Mouse (Mus musculus): ENCODE measurements around the gene Bhlhe40. TPM values are rescaled to one million over a fixed set of nuclear protein-coding genes. Genes with fewer than 3 reads are reported as not detected.
A peak's percentile ranks its signal among the peaks of the same experiment; 100 is the strongest.

The Bhlhe40 gene
- 6.6 and 7.8 TPM in 2 replicates for polyA plus RNA-seq (2015; fragmentation: Nextera tagmentation; extraction: Ambion mirVana)

DNA sequence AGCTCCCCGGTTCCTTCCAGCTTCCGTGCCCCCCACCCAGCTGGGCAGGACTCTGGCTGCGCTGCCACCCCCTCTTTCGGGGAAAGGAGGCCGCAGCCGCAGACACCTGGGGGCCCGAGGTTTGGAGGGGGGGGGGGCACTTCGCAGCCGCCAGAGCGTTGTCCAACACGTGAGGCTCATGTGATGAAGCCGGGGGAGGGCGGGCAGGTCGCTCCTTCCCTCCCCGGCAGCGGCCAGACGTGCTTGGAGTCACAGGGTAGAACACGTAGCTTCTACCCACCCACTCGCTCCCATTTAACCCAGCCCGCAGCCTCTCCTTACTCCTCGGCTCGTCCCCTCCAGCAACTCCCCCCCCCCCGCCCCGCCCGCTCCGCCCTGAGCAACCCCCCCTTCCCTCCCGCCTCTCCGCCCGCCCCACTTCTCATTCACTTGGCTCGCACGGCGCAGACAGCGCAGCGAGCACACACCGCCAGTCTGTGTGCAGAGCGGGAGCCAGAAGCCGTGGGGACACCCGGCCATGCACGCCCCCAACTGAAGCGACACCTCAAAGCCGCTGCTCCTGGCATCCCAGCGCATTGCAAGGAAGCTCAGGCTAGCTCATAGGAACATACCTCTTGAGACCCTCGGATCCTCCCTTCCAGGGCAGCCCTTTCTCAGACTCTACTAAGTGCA is at the start of gene Bhlhe40:
Bhlhe40 (plus strand) TSS at position 424 of the 672 bp plus-strand sequence.
- Histone ChIP-seq H3K4me2 (ENCODE audit: low read length) (peak within 1 kb of the TSS; percentile 92), H3K9ac (ENCODE audit: low read depth, low read length) (peak within 1 kb of the TSS; percentile 69), H3K9me3 (replicated peaks; ENCODE audit: control insufficient read depth, low read length, poor library complexity, severe bottlenecking) (no peaks in the 10 kb centered on the region), H3K4me1 (ENCODE audit: control insufficient read depth, insufficient read depth, low read length) (peaks cover 12% of the 10 kb centered on the region), H3K27ac (ENCODE audit: low read length) (peak within 1 kb of the TSS; percentile 87), H3K27me3 (ENCODE audit: control insufficient read depth, insufficient read depth, low read depth, low read length) (no peaks in the 10 kb centered on the region; the same call in 1 of the 2 replicates), H3K36me3 (ENCODE audit: control insufficient read depth, insufficient read depth, low read length) (peaks cover 3% of the 10 kb centered on the region; the same call in 1 of the 2 replicates), H3K4me3 (ENCODE audit: low read depth, low read length) (peak within 1 kb of the TSS; percentile 58)
- WGBS: 0% methylated on average over 18 of the region's 43 CpGs
- peak; percentile 86 for ATAC-seq

DNA sequence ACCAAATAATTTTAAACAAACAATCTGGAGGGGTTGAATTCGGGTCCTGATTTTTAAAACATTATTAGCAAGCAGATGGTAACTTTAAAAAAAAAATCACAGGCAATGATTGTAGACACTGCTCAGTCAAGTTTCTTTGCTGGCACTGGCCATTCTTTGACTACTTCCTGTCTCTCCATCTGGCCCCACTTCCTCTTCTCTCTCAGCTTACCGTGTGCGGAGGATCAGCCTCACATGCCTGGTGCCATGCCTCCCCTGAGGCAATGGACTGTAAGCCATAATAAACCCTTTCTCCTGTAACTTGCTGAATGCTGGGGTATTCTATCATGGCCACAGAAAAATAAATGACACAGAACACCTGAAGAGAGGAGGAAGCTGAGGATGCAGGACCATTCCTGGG is 48.8 kb upstream of the Bhlhe40 start:
- no peak overlapping the region for H3K27ac ChIP-seq (ENCODE audit: low read length)

DNA sequence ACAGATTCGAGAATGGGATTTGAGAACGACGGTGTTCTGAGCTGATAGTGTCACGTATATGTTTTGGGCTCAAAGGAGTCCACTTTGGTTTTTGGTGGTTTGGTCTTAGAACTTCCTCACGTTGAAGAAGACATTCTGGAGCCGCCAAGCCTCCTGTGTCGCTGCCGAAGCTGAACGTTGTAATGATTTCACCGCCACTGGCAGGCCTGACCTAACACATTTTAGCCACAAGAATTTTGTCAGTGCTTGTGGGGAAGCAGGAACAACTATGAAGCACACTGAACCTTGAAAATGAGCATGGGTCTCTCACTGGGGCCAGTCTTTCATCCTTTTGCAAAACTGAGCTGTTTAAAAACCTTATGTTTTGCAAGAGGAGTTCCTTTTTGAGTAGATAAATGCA is 42.4 kb upstream of the Bhlhe40 start:
- H3K27ac ChIP-seq (ENCODE audit: low read length): no peak overlapping the region
- no peaks in the 10 kb centered on the region for H3K27me3 ChIP-seq (ENCODE audit: control insufficient read depth, insufficient read depth, low read depth, low read length)
- WGBS: 91% methylated on average over 10 of the region's 10 CpGs
- H3K4me2 ChIP-seq (ENCODE audit: low read length): no peak overlapping the region
- H3K4me1 ChIP-seq (ENCODE audit: control insufficient read depth, insufficient read depth, low read length): no peaks in the 10 kb centered on the region
- ATAC-seq: no peak
- no peak overlapping the region for H3K9ac ChIP-seq (ENCODE audit: low read depth, low read length)
- no peak overlapping the region for H3K4me3 ChIP-seq (ENCODE audit: low read depth, low read length)
- H3K9me3 ChIP-seq (replicated peaks; ENCODE audit: control insufficient read depth, low read length, poor library complexity, severe bottlenecking): no peaks in the 10 kb centered on the region
- no peaks in the 10 kb centered on the region for H3K36me3 ChIP-seq (ENCODE audit: control insufficient read depth, insufficient read depth, low read length)

More for the DNA sequence above, 48.8 kb upstream of the Bhlhe40 start:
- H3K4me3 ChIP-seq (ENCODE audit: low read depth, low read length): no peak overlapping the region
- H3K9ac ChIP-seq (ENCODE audit: low read depth, low read length): no peak overlapping the region
- H3K4me1 ChIP-seq (ENCODE audit: control insufficient read depth, insufficient read depth, low read length): no peaks in the 10 kb centered on the region
- no peak for ATAC-seq
- no peaks in the 10 kb centered on the region for H3K9me3 ChIP-seq (replicated peaks; ENCODE audit: control insufficient read depth, low read length, poor library complexity, severe bottlenecking)
- WGBS: 87% methylated on average over 3 of the region's 3 CpGs
- no peak overlapping the region for H3K4me2 ChIP-seq (ENCODE audit: low read length)
- H3K27me3 ChIP-seq (ENCODE audit: control insufficient read depth, insufficient read depth, low read depth, low read length): no peaks in the 10 kb centered on the region
- no peaks in the 10 kb centered on the region for H3K36me3 ChIP-seq (ENCODE audit: control insufficient read depth, insufficient read depth, low read length)

DNA sequence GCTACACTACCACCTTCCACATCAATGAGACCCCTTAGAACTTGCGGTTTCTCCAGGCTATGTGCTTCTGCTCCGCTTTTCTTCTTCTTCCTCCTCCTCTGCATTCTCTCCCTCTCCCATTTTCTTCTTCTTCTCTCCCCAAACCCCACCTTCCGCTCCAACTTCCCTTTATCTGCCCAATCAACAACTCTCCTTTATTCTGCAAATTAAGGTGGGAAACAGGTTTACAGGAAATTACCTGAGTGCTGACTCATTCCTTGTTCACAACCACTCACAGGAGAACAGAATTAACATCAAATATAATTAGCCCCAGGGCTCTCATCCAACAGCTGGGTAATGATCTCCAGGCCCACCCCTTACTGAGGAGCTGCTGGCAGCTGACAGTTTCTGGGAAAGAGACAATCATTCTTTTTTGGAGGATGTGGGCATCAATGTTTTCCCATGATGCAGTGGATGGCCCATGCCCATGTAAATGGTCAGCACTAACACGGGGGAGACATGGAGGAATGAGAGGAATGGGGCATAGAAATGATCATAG is 37.3 kb upstream of the Bhlhe40 start:
- Histone ChIP-seq H3K27me3 (ENCODE audit: control insufficient read depth, insufficient read depth, low read depth, low read length) (no peaks in the 10 kb centered on the region), H3K9ac (ENCODE audit: low read depth, low read length) (no peak overlapping the region), H3K27ac (ENCODE audit: low read length) (no peak overlapping the region), H3K4me2 (ENCODE audit: low read length) (no peak overlapping the region), H3K9me3 (replicated peaks; ENCODE audit: control insufficient read depth, low read length, poor library complexity, severe bottlenecking) (no peaks in the 10 kb centered on the region), H3K4me1 (ENCODE audit: control insufficient read depth, insufficient read depth, low read length) (no peaks in the 10 kb centered on the region), H3K4me3 (ENCODE audit: low read depth, low read length) (no peak overlapping the region), H3K36me3 (ENCODE audit: control insufficient read depth, insufficient read depth, low read length) (no peaks in the 10 kb centered on the region)
- ATAC-seq: no peak
- WGBS: 84% methylated on average over 4 of the region's 4 CpGs

DNA sequence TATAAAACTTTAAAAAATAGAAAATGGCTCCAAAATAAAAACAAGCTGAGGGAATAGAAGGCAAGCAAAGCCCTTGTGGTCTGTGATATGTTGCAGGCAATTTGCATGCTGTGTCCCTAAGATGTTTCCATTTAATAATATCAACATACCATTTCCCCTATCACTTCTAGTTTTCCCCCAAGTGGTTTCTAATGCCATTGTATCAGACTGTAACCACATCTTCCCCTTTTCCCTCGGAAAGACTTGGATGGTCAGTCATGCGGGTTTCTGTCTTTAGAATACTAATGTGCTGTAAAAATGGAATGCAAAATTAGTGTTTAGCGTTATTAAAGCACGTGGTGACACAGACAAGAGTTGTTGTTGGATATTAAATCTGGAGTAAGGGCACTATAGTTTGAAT is 35.5 kb upstream of the Bhlhe40 start:
- H3K9me3 ChIP-seq (replicated peaks; ENCODE audit: control insufficient read depth, low read length, poor library complexity, severe bottlenecking): peaks cover 5% of the 10 kb centered on the region; the same call in 1 of the 2 replicates
- no peak for ATAC-seq
- H3K4me3 ChIP-seq (ENCODE audit: low read depth, low read length): no peak overlapping the region
- no peaks in the 10 kb centered on the region for H3K4me1 ChIP-seq (ENCODE audit: control insufficient read depth, insufficient read depth, low read length)
- H3K27ac ChIP-seq (ENCODE audit: low read length): no peak overlapping the region
- no peak overlapping the region for H3K4me2 ChIP-seq (ENCODE audit: low read length)
- no peaks in the 10 kb centered on the region for H3K27me3 ChIP-seq (ENCODE audit: control insufficient read depth, insufficient read depth, low read depth, low read length)
- WGBS: 88% methylated on average over 4 of the region's 4 CpGs
- H3K9ac ChIP-seq (ENCODE audit: low read depth, low read length): no peak overlapping the region
- H3K36me3 ChIP-seq (ENCODE audit: control insufficient read depth, insufficient read depth, low read length): no peaks in the 10 kb centered on the region

DNA sequence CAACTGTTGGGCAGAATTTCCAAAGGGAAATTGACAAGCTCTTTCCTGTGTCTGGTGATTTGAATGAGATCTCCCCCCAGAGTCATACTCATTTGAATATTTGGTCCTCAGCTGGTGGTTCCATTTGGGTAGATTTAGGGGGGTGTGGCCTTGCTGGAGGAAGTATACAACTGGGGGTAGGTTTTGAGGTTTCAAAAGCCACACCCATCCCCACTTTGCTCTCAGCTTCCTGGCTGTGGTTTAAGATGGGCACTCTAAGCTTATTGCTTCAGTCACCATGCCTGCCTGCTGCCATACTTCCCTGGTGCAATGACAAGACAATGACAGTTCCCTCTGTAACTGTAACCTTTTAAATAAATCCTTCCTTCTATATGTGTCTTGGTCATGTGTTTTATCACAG is 29.7 kb upstream of the Bhlhe40 start:
- Histone ChIP-seq H3K4me1 (ENCODE audit: control insufficient read depth, insufficient read depth, low read length) (no peaks in the 10 kb centered on the region), H3K27ac (ENCODE audit: low read length) (no peak overlapping the region), H3K9ac (ENCODE audit: low read depth, low read length) (no peak overlapping the region), H3K4me3 (ENCODE audit: low read depth, low read length) (no peak overlapping the region), H3K9me3 (replicated peaks; ENCODE audit: control insufficient read depth, low read length, poor library complexity, severe bottlenecking) (peaks cover 5% of the 10 kb centered on the region; the same call in 1 of the 2 replicates), H3K27me3 (ENCODE audit: control insufficient read depth, insufficient read depth, low read depth, low read length) (no peaks in the 10 kb centered on the region), H3K4me2 (ENCODE audit: low read length) (no peak overlapping the region), H3K36me3 (ENCODE audit: control insufficient read depth, insufficient read depth, low read length) (no peaks in the 10 kb centered on the region)
- ATAC-seq: no peak

DNA sequence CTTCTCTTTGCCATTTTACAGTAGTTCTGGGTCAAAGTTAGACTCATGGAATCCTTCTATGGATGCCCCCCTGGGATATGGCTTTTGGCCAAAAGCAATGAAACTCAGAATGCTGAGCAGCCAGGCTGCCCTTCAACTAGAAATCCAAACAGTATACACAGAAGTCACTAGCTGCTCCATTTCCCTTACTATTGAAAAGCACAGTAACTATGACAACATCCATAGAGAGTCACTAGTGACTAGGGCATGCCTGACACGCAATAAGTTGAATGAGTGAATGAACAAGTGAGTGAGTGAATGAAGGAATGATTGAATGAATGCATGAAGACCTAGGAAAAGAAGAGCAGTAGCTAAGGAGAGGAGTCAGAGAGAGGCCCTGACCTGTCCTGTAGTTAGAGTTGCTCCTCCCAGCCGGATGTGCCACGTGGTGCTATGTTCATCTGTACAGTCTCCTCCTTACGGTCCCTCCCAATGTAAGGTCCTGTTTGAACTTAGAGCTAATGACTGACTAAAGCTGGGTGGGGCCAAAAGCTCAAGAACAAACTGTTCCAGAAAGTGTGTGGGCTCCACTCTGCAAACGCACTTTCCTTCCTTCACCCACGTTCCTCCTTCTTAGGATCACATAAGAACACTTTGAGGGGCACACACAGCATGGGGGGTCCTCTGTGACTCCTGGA is 22.1 kb upstream of the Bhlhe40 start:
- WGBS: 93% methylated on average over 6 of the region's 6 CpGs
- Histone ChIP-seq H3K9me3 (replicated peaks; ENCODE audit: control insufficient read depth, low read length, poor library complexity, severe bottlenecking) (no peaks in the 10 kb centered on the region), H3K4me1 (ENCODE audit: control insufficient read depth, insufficient read depth, low read length) (no peaks in the 10 kb centered on the region), H3K4me3 (ENCODE audit: low read depth, low read length) (no peak overlapping the region), H3K27me3 (ENCODE audit: control insufficient read depth, insufficient read depth, low read depth, low read length) (no peaks in the 10 kb centered on the region), H3K4me2 (ENCODE audit: low read length) (no peak overlapping the region), H3K36me3 (ENCODE audit: control insufficient read depth, insufficient read depth, low read length) (no peaks in the 10 kb centered on the region), H3K9ac (ENCODE audit: low read depth, low read length) (no peak overlapping the region), H3K27ac (ENCODE audit: low read length) (no peak overlapping the region)
- no peak for ATAC-seq

DNA sequence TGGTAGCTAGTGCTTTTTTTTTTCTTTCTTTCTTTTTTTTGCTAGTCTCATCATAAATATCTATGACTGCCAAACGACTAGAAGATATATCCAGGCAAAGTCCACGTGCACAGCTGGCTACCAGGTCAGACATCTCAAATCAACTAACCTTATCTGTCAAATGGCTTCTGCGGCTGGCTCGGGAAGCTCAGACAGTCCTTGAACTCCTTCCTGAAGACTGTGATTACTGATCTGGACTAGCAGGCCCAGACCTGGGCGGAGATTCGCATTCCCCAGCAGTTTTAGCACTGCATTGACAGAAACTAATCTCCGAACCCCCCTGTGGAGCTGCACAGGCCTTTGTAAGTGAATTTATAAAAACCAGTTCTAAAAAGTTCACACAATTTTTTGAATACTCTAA is 18.4 kb upstream of the Bhlhe40 start:
- no peak for ATAC-seq

DNA sequence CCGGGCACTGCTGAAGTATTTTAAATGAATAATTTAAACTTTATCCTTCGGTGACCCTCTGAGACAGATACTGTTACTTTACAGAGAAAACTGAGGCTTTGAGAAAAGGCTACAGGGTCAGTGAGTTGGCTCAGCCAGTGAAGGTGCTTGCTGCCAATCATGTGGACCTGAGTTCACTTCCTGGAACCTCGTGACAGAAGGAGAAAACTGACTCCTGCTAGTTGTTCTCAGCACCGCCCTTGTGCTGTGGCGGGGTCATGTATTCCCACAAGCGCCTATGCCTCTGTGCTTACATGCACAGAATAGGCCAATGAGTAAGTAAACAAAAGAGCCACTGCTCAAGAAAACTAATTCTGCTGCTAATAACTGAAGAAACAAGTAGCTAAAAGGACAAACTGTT is 17.4 kb upstream of the Bhlhe40 start:
- Histone ChIP-seq H3K9me3 (replicated peaks; ENCODE audit: control insufficient read depth, low read length, poor library complexity, severe bottlenecking) (no peaks in the 10 kb centered on the region), H3K27me3 (ENCODE audit: control insufficient read depth, insufficient read depth, low read depth, low read length) (no peaks in the 10 kb centered on the region), H3K36me3 (ENCODE audit: control insufficient read depth, insufficient read depth, low read length) (no peaks in the 10 kb centered on the region), H3K4me3 (ENCODE audit: low read depth, low read length) (no peak overlapping the region), H3K27ac (ENCODE audit: low read length) (no peak overlapping the region), H3K4me2 (ENCODE audit: low read length) (no peak overlapping the region), H3K4me1 (ENCODE audit: control insufficient read depth, insufficient read depth, low read length) (no peaks in the 10 kb centered on the region), H3K9ac (ENCODE audit: low read depth, low read length) (no peak overlapping the region)
- no peak for ATAC-seq
- WGBS: 81% methylated on average over 6 of the region's 6 CpGs

More for the DNA sequence above, 18.4 kb upstream of the Bhlhe40 start:
- Histone ChIP-seq H3K9ac (ENCODE audit: low read depth, low read length) (no peak overlapping the region), H3K27ac (ENCODE audit: low read length) (no peak overlapping the region), H3K9me3 (replicated peaks; ENCODE audit: control insufficient read depth, low read length, poor library complexity, severe bottlenecking) (no peaks in the 10 kb centered on the region), H3K4me1 (ENCODE audit: control insufficient read depth, insufficient read depth, low read length) (no peaks in the 10 kb centered on the region), H3K27me3 (ENCODE audit: control insufficient read depth, insufficient read depth, low read depth, low read length) (no peaks in the 10 kb centered on the region), H3K4me3 (ENCODE audit: low read depth, low read length) (no peak overlapping the region), H3K36me3 (ENCODE audit: control insufficient read depth, insufficient read depth, low read length) (no peaks in the 10 kb centered on the region), H3K4me2 (ENCODE audit: low read length) (no peak overlapping the region)
- WGBS: 68% methylated on average over 7 of the region's 7 CpGs
